Mouse (Mus musculus): ENCODE data around the gene Mthfsd. TPM values are rescaled to one million over a fixed set of nuclear protein-coding genes. Genes with fewer than 3 reads are reported as not detected.

Mthfsd gene
- polyA plus RNA-seq, 1 experiment from 2014 or later, result 66.9 TPM

DNA sequence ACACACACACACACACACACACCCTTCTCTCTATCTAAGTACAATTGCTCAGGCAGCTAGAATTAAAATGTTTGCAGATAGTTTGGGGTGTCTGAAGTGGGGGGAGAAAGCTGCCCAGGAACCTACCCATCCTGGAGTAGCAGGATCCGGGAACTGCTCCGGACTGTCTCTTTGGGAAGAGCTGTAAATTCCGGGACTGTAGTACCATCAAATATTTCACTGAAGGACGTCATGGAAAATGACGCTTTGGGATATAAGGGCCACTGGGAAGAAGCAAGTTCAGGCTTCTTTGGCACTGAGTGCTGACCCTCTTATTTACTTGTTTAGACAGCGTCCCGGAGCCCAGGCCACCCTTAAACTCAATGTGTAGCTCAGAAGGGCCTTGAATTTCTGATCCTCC, 29.0 kb downstream of the Mthfsd start:
- 5% methylated on average over 7 of the region's 7 CpGs for WGBS
- H3K27ac ChIP-seq, result no peak overlapping the region
- no peak overlapping the region for H3K9ac ChIP-seq
- H3K4me3 ChIP-seq, result no peak overlapping the region
- H3K36me3 ChIP-seq, result no peaks in the 10 kb centered on the region
- peaks cover 30% of the 10 kb centered on the region for H3K4me1 ChIP-seq
- H3K4me2 ChIP-seq (replicated peaks), result no peak overlapping the region
- H3K9me3 ChIP-seq, result no peaks in the 10 kb centered on the region
- peaks cover 93% of the 10 kb centered on the region for H3K27me3 ChIP-seq
- no peak for ATAC-seq (ENCODE audit: insufficient number of reproducible peaks, insufficient read depth, low FRiP score, low TSS enrichment)

DNA sequence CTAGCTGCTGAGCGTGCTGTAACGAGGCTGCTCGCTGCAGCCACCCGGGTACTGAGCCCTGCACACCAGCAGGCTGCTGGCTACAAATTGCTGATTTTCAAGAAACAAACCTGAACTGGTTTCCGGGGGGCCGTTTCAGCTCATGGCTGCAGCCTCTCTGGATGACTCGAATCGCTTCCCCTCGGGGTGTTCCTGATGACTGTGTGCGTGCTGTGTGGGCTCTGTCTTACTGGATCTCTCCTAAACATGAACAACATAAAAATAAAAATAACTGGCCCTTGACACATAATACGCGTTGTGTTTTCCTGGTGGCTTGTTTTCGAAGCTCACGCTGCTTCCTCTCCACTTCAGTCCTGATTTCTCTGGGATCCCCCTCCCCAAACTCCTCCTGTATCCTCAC, 29.5 kb downstream of the Mthfsd start:
- no peaks in the 10 kb centered on the region for H3K9me3 ChIP-seq
- 3% methylated on average over 14 of the region's 14 CpGs for WGBS
- ATAC-seq (ENCODE audit: insufficient number of reproducible peaks, insufficient read depth, low FRiP score, low TSS enrichment), result no peak
- H3K4me2 ChIP-seq (replicated peaks), result 0 out of 2 replicates have a peak overlapping the region, but pooled peaks have one; percentile 4
- no peak overlapping the region for H3K27ac ChIP-seq
- H3K4me3 ChIP-seq, result no peak overlapping the region
- peaks cover 32% of the 10 kb centered on the region for H3K4me1 ChIP-seq
- no peak overlapping the region for H3K9ac ChIP-seq
- no peaks in the 10 kb centered on the region for H3K36me3 ChIP-seq
- peaks cover 93% of the 10 kb centered on the region for H3K27me3 ChIP-seq

DNA sequence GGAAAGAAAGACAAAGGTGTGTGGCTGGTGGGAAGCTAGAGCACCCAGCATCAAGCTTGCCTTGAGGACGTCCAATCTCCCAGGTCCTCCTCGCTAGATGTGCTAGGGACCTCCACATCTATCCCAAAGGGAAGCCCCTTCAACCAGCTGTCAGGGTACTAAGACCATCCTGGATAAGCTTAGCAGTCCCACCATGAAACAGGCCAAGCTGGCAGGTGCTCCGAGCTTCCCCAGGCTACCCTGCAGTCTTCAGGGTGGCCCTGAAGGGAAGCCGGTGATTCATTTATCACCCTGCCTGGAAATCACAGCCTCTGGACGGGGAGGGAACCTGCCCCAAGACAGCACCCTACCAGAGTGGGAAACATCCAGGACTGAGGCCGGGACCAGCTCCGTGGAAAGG, 31.6 kb downstream of the Mthfsd start:
- Histone ChIP-seq H3K4me1 (peaks cover 29% of the 10 kb centered on the region), H3K36me3 (no peaks in the 10 kb centered on the region), H3K9me3 (no peaks in the 10 kb centered on the region), H3K27ac (no peak overlapping the region), H3K27me3 (peaks cover 94% of the 10 kb centered on the region), H3K9ac (no peak overlapping the region), H3K4me2 (replicated peaks) (no peak overlapping the region), H3K4me3 (no peak overlapping the region)
- 11% methylated on average over 7 of the region's 7 CpGs for WGBS
- no peak for ATAC-seq (ENCODE audit: insufficient number of reproducible peaks, insufficient read depth, low FRiP score, low TSS enrichment)

DNA sequence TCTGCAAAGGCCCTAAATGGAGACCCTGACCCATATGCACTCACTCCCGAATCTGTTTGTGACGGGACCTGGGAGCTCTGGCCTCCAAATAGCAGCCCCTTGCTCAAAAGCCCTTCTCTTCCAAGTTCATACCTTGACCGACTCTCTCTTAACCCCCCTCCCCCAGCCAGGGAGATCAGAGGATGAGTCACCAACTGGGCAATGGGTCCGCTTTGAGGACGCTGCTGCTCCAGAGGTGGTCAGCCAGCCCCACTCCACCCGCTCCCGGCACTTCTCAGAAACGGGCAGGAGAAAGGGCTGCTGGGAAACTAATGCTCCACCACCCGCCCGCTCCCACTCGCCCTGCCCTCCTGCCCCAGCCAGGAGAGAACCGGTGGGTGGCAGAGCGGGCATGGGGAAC, 32.3 kb downstream of the Mthfsd start:
- Histone ChIP-seq H3K4me2 (replicated peaks) (no peak overlapping the region), H3K4me3 (no peak overlapping the region), H3K36me3 (no peaks in the 10 kb centered on the region), H3K9me3 (no peaks in the 10 kb centered on the region), H3K4me1 (peaks cover 31% of the 10 kb centered on the region), H3K27me3 (peaks cover 94% of the 10 kb centered on the region), H3K9ac (no peak overlapping the region), H3K27ac (no peak overlapping the region)
- no peak for ATAC-seq (ENCODE audit: insufficient number of reproducible peaks, insufficient read depth, low FRiP score, low TSS enrichment)
- WGBS, result 8% methylated on average over 13 of the region's 13 CpGs

DNA sequence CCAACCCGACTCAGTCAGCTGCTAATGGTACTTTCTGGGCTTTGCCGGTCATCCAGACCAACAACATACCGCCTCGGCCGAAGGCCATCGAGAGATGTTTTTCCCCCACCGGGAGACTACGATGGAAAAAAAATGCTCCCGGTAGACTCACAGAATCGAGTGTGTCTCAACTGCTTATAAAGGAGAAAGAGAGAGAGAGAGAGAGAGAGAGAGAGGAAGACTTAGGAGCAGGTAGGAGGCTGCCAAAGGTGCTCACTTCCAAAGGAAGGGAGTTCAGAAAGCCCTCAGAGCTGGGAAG, 33.4 kb downstream of the Mthfsd start:
- H3K27me3 ChIP-seq, result peaks cover 94% of the 10 kb centered on the region
- WGBS, result under 1% methylated on average over 10 of the region's 10 CpGs
- 0 out of 2 replicates have a peak overlapping the region, but pooled peaks have one; percentile 4 for H3K4me3 ChIP-seq
- peak overlapping the region; percentile 9; the same call in 1 of the 2 replicates for H3K27ac ChIP-seq
- peaks cover 30% of the 10 kb centered on the region for H3K4me1 ChIP-seq
- peak overlapping the region; percentile 26 for H3K4me2 ChIP-seq (replicated peaks)
- no peak for ATAC-seq (ENCODE audit: insufficient number of reproducible peaks, insufficient read depth, low FRiP score, low TSS enrichment)
- H3K9ac ChIP-seq, result no peak overlapping the region
- no peaks in the 10 kb centered on the region for H3K36me3 ChIP-seq
- H3K9me3 ChIP-seq, result no peaks in the 10 kb centered on the region

DNA sequence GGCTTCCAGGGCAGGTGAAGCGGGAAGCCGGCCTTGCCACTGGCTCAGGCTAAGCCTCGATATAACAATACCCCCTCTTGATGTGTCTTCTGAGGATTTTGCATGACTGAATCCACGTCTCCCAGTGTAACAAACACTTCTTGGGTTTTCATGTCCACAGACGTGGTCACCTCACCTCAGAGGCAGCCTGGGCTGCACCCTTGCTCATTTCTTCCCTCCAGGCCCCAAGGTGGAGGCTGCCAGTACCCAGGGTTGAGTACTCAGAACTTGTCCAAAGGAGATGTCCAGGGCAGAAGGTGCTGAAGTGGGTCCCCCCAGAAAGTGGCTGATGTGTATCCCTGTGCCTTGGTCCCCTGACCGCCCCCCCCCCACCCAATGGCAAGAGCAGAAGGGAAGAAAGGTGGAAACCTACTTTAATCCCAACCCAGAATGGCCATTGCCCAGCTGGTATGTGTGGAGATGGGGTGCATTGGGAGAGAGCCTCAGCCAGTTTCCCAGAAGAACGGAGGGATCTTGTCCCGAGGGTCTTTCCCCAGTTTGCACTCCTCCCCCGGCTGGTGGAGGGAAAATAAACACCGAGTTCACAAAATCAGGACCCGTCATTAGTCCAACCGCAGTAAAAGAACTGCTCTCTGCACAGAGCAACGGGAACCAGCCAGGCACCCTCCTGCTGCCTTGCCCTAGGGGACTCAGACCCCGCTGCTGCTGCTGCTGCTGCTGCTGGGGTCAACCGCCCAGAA, 33.9 kb downstream of the Mthfsd start:
- Histone ChIP-seq H3K4me3 (0 out of 2 replicates have a peak overlapping the region, but pooled peaks have one; percentile 4), H3K4me2 (replicated peaks) (peak overlapping the region; percentile 37), H3K27ac (peak overlapping the region; percentile 9; the same call in 1 of the 2 replicates), H3K36me3 (no peaks in the 10 kb centered on the region), H3K9me3 (no peaks in the 10 kb centered on the region), H3K27me3 (peaks cover 94% of the 10 kb centered on the region), H3K9ac (no peak overlapping the region; the same call in 1 of the 2 replicates), H3K4me1 (peaks cover 30% of the 10 kb centered on the region)
- WGBS, result 3% methylated on average over 15 of the region's 15 CpGs
- no peak for ATAC-seq (ENCODE audit: insufficient number of reproducible peaks, insufficient read depth, low FRiP score, low TSS enrichment)

DNA sequence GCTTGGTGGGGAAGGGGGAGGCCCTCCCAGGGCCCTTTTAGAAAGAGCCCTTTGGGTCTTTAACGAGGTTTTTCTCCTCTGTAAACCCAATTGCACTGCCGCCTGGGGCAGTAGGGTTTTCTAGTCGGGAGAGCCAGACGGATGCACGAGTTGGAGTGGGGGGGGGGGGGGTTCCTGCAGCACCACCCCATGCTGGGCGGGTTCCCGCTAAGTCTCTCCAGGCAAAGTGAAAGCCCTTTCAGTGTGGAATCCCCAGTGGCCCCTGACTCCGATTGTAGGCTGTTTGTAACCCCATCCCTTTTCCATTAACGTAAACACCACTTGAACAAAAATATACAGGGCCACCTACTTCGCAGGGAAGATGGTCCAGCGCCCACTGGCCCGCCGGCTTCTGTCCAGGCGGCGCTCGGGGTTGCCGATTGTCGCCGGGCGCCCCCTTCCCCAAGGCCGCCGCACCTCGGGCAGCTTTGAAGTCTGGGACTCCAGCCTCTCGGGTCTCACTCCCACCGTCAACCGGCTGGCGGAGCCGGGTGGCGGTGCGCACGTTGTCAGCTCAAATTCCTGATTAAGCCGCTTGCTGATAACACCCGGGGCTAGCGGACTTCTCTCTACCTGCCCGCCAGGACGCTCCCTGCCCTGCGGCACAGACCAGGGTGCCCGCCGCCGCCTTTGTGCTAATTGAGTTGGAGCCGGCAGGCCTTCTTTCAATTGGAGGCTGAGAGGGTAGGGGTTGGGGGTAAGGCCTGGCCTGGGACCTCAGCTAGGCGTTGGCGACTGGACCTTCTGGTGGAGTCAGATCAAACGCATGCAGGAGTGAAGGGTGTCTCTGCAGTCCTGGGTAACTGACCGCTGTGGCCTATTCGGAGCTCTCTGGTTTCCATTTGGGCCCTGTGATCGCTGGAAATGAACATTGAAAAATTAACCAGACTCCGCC, 34.8 kb downstream of the Mthfsd start:
- Histone ChIP-seq H3K9ac (peak overlapping the region; percentile 28; the same call in 1 of the 2 replicates), H3K4me1 (peaks cover 30% of the 10 kb centered on the region)
- ATAC-seq (ENCODE audit: insufficient number of reproducible peaks, insufficient read depth, low FRiP score, low TSS enrichment), result no peak

DNA sequence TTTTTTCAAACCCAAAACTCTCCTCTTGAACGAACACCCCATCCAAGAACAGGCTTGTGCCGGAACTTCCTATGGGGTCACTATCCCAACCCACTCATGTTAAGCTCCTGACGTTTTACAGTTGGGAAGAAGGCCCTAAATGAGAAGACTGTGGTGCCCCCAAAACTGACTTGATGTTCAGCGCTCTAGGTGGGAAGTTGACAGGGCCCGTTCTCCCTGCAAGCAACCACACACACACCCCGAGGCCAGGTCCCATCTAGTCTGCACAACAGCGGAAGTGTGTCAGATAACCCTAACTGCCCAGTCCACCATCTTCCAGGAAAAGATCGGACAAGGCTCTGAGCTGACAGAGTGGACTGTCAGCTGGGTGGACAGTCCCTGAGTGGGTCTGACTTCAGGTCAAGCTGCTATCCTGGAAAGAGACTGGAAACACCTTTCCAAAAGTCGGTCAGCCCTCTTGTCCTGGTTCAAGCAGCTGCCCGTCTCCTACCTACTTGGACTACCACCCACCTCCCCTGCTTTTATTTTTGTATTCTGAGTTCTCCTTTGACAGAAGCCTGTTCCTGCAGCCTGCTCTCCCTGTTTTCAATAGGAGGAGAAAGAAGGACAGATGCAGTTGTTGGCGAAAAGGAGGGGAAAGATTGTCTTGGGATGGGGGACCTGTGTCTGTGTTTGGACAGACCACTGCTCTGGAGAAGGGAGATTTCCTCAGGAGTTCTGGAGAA, 35.6 kb downstream of the Mthfsd start:
- 8% methylated on average over 11 of the region's 11 CpGs for WGBS
- Histone ChIP-seq H3K4me3 (no peak overlapping the region), H3K27me3 (peaks cover 89% of the 10 kb centered on the region), H3K4me1 (peaks cover 30% of the 10 kb centered on the region), H3K36me3 (no peaks in the 10 kb centered on the region), H3K9me3 (no peaks in the 10 kb centered on the region), H3K27ac (no peak overlapping the region), H3K4me2 (replicated peaks) (peak overlapping the region; percentile 37; the same call in 1 of the 2 replicates), H3K9ac (no peak overlapping the region)
- no peak for ATAC-seq (ENCODE audit: insufficient number of reproducible peaks, insufficient read depth, low FRiP score, low TSS enrichment)

More for the DNA sequence above, 34.8 kb downstream of the Mthfsd start:
- 1% methylated on average over 48 of the region's 48 CpGs for WGBS
- H3K4me2 ChIP-seq (replicated peaks), result peak overlapping the region; percentile 37
- H3K27ac ChIP-seq, result peak overlapping the region; percentile 66
- peaks cover 94% of the 10 kb centered on the region for H3K27me3 ChIP-seq
- H3K4me3 ChIP-seq, result peak overlapping the region; percentile 13; the same call in 1 of the 2 replicates
- no peaks in the 10 kb centered on the region for H3K36me3 ChIP-seq
- no peaks in the 10 kb centered on the region for H3K9me3 ChIP-seq

DNA sequence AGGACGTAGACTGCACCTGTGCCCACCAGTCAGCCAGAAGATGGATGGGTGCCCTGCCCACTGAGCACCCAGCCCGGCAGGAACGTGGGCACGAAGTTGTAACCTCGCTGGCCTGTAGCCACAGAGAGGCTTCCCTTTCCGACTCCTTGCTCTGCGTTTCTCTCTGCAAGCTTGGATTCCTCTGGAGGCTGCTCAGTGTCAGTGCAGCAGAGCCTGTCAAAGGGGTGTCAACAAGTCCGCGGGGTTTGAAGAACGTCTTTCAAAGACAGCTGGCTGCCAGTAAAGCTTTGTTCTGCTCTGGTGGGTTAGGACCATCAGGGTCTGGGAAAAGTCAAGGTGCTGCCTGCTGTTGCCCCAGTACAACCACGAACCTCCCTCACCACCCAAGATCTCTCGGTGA, 36.7 kb downstream of the Mthfsd start:
- 3% methylated on average over 12 of the region's 12 CpGs for WGBS

DNA sequence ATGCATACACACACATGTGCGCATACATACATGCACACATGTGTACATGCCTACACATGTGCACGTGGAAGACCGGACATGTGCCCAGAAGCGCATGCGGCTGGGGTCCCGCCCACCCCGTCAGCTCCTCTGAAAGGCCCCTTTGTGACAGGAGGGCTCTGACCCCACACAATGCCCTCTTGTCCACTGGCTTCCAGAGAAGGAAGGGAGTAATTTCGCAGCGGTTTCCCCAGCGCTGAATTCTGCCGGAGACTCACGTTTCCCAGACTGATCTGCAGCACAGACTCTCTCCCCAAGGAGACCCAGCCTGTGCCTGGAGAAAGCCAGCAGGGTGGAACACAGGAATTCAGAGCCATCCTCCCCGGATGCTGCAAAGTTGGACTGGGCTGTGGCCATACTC, 44.5 kb downstream of the Mthfsd start:
- 23% methylated on average over 13 of the region's 13 CpGs for WGBS
- H3K4me2 ChIP-seq (replicated peaks), result no peak overlapping the region; the same call in 1 of the 2 replicates
- H3K9me3 ChIP-seq, result no peaks in the 10 kb centered on the region; the same call in 1 of the 2 replicates
- H3K36me3 ChIP-seq, result no peaks in the 10 kb centered on the region
- H3K4me1 ChIP-seq, result 0 out of 2 replicates have a peak, but pooled peaks cover 11% of the 10 kb centered on the region
- peak overlapping the region; percentile 60 for H3K27ac ChIP-seq
- H3K27me3 ChIP-seq, result peaks cover 20% of the 10 kb centered on the region; the same call in 1 of the 2 replicates
- H3K4me3 ChIP-seq, result no peak overlapping the region
- ATAC-seq (ENCODE audit: insufficient number of reproducible peaks, insufficient read depth, low FRiP score, low TSS enrichment), result no peak
- H3K9ac ChIP-seq, result no peak overlapping the region

More for the DNA sequence above, 36.7 kb downstream of the Mthfsd start:
- no peak overlapping the region for H3K4me3 ChIP-seq
- ATAC-seq (ENCODE audit: insufficient number of reproducible peaks, insufficient read depth, low FRiP score, low TSS enrichment), result no peak
- H3K36me3 ChIP-seq, result no peaks in the 10 kb centered on the region
- H3K27ac ChIP-seq, result no peak overlapping the region; the same call in 1 of the 2 replicates
- H3K9ac ChIP-seq, result no peak overlapping the region
- H3K27me3 ChIP-seq, result peaks cover 78% of the 10 kb centered on the region
- no peak overlapping the region for H3K4me2 ChIP-seq (replicated peaks)
- H3K4me1 ChIP-seq, result peaks cover 30% of the 10 kb centered on the region
- no peaks in the 10 kb centered on the region for H3K9me3 ChIP-seq

DNA sequence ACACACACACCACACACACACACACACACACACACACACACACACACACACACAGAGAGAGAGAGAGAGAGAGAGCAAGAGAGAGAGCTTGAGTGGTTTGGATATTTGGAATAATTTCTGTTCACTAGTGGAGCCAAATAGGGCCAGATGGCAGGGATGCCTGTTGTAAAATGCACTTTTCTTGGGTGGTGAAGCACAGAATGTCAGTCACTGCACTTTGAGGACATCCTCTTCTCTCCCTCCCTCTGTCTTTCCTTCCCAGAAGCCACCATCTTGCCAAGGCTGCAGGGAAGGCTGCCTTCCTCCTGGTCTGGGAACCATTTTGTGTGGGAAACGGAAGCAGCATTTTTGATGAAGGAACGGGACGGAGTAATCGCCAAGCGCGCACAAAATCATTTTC, 45.7 kb downstream of the Mthfsd start:
- H3K4me3 ChIP-seq, result no peak overlapping the region
- H3K9me3 ChIP-seq, result no peaks in the 10 kb centered on the region; the same call in 1 of the 2 replicates
- H3K27ac ChIP-seq, result no peak overlapping the region; the same call in 1 of the 2 replicates
- no peak overlapping the region for H3K9ac ChIP-seq
- no peak overlapping the region for H3K4me2 ChIP-seq (replicated peaks)
- WGBS, result 64% methylated on average over 6 of the region's 6 CpGs
- peaks cover 15% of the 10 kb centered on the region; the same call in 1 of the 2 replicates for H3K4me1 ChIP-seq
- no peaks in the 10 kb centered on the region for H3K36me3 ChIP-seq
- ATAC-seq (ENCODE audit: insufficient number of reproducible peaks, insufficient read depth, low FRiP score, low TSS enrichment), result no peak
- H3K27me3 ChIP-seq, result peaks cover 15% of the 10 kb centered on the region; the same call in 1 of the 2 replicates
